Mouse (Mus musculus): ENCODE measurements around the gene Ccdc30. TPM values are rescaled to one million over a fixed set of nuclear protein-coding genes. Genes with fewer than 3 reads are reported as not detected.
"Not testable (repeated sequence)": the region's sequence is repeated elsewhere in the genome, so short reads cannot be mapped to it uniquely, and the experiment has no call there.

Ccdc30 gene
- total RNA-seq, 1 experiment from 2014 or later, result 8.5 TPM

DNA sequence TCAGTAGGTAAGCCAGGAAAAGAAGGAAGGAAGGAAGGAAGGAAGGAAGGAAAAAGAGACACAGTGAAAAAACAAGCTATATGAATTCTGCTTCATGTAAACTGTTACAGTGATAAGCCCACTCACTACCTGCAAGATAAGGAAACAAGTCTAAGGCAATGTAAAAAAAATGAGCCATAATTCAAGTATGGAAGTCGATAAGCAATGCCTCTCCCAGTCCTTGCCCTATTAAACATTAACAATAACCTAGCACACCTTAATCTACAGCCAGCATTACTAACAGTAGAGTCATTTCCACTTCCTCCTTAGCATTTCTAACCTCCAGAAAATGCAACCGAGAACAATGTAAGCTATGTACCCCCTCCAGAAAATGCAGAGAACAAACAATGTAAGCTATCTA lies 130.0 kb downstream of the Ccdc30 start:
- no peak for ATAC-seq (replicated peaks in 1 of 2; ENCODE audit: insufficient read depth in 1 of 2, low FRiP score in 2 of 2, low TSS enrichment in 1 of 2, low read depth in 1 of 2, poor library complexity in 2 of 2, severe bottlenecking in 2 of 2)

DNA sequence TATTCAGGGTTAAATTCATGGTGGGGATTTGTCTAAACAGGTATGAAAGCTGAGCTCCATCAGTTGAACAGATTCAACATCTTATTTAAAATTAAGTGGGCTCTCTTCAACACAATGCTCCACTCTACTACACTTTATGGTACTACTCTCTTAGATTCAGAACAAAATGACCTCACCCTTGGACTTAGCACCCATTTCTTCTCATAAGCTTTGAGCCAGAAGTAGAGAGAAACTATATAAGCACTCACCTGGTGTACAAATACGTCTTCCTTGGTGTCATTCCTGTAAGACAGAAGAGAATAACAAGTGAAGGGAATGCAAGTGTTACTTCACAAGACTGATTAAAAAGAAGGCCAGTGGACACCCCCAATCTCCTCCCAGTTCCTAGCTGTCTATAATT lies 130.5 kb downstream of the Ccdc30 start:
- no peak for ATAC-seq (replicated peaks in 1 of 2; ENCODE audit: insufficient read depth in 1 of 2, low FRiP score in 2 of 2, low TSS enrichment in 1 of 2, low read depth in 1 of 2, poor library complexity in 2 of 2, severe bottlenecking in 2 of 2)

DNA sequence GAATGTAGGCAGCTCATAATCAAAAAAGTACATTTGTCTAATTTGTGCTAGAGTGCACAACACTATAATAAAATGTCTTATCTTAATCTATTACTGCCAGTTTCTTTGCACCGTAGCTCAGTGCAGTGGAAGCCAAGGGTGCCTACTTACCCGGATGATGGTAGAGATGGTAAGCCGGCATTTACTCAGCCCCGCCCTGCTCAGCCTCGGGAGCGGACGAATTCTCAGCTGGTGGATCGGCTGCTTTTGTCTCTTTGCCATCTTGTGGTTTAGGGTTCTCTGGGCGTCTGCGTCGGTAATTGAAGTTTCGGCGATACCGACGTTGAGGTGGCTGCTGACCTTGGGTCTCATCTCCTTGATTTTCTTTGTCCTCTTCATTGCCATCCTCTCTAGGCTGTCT lies 136.5 kb downstream of the Ccdc30 start:
- not testable (repeated sequence) for ATAC-seq (replicated peaks in 1 of 2; ENCODE audit: insufficient read depth in 1 of 2, low FRiP score in 2 of 2, low TSS enrichment in 1 of 2, low read depth in 1 of 2, poor library complexity in 2 of 2, severe bottlenecking in 2 of 2)

DNA sequence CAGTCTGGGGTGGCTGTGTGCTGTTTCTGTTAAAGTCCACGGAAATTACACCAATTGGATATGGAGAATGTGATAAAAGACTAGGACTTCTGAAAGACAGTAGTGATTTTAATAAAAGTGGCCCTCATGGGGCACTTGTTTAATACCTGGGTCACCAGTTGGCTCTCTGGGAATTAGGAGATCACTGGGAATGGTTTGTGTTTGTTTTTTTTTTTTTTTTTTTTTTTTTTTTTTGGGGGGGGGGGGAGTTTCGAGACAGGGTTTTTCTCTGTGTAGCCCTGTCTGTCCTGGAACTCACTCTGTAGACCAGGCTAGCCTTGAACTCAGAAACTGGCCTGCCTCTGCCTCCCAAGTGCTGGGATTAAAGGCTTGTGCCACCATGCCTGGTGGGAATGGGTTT lies 139.6 kb downstream of the Ccdc30 start:
- ATAC-seq (replicated peaks in 1 of 2; ENCODE audit: insufficient read depth in 1 of 2, low FRiP score in 2 of 2, low TSS enrichment in 1 of 2, low read depth in 1 of 2, poor library complexity in 2 of 2, severe bottlenecking in 2 of 2), result no peak

DNA sequence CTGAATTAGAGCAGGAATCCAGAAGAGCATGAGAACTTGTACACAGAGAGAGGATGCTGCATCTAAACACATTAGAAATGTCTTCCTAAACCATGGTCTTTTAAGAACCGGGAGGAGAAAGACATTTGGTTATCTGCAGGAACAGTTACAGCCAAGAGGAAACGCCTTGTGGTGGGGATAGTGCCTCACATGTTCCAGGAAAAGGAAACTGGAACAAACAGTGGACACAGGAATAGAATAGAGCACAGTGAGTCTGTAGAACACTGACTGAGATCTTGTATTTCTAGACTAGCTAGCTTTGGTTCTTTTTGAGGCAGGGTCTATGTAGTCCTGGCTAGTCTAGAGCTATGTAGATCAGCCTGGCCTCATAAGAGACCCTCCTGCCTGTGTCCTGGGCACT lies 140.1 kb downstream of the Ccdc30 start:
- ATAC-seq (replicated peaks in 1 of 2; ENCODE audit: insufficient read depth in 1 of 2, low FRiP score in 2 of 2, low TSS enrichment in 1 of 2, low read depth in 1 of 2, poor library complexity in 2 of 2, severe bottlenecking in 2 of 2), result no peak

DNA sequence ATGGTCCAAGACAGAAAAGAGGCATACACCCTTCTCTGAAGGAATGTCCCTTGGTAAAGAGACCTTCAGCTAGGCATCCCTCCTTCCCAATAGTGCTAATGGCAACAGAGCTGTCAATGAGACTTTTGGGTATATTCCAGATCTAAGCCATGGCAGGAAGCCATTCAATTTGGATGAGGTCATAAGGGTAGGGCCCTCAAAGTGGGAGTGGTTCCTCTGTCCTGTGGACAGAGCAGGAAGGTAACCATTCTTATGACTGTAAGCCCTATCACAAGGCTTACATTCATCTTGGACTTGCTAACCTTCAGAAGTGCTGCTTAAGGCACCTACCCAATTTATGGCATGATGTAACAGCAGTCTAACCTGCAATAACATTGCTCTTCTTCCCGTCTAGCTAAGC lies 140.7 kb downstream of the Ccdc30 start:
- ATAC-seq (replicated peaks in 1 of 2; ENCODE audit: insufficient read depth in 1 of 2, low FRiP score in 2 of 2, low TSS enrichment in 1 of 2, low read depth in 1 of 2, poor library complexity in 2 of 2, severe bottlenecking in 2 of 2), result no peak

Other genes starting within 250 kb of the Ccdc30 start
- 3.4 and 7.7 TPM in 2 replicates for gene Zfp691, start 241.3 kb downstream of the Ccdc30 start, total RNA-seq (2017)
- gene Ermap, start 225.5 kb downstream of the Ccdc30 start, total RNA-seq (2017), result 4.3 and 38.1 TPM in 2 replicates
- gene Svbp, start 220.2 kb downstream of the Ccdc30 start, total RNA-seq (2017), result 219 and 373 TPM in 2 replicates
- gene Tmem269, start 197.3 kb downstream of the Ccdc30 start, total RNA-seq (2017), result 0.69 and 0.94 TPM in 2 replicates
- gene AU022252, start 182.8 kb downstream of the Ccdc30 start, total RNA-seq (2017), result 6.4 and 11.9 TPM in 2 replicates
- 5.1 and 6.4 TPM in 2 replicates for gene P3h1, start 182.6 kb downstream of the Ccdc30 start, total RNA-seq (2017)
- gene Cldn19, start 160.1 kb downstream of the Ccdc30 start, total RNA-seq (2017), result not detected in 2 replicates
- 798 and 983 TPM in 2 replicates for gene Ybx1, start 120.9 kb downstream of the Ccdc30 start, total RNA-seq (2017)
- gene Ppih, start 95.0 kb downstream of the Ccdc30 start, total RNA-seq (2017), result 75.5 and 80.9 TPM in 2 replicates
- gene Ppcs, start 6.9 kb upstream of the Ccdc30 start, total RNA-seq (2017), result 11.7 and 11.9 TPM in 2 replicates
- 0.35 and 1.4 TPM in 2 replicates for gene Zmynd12, start 7.3 kb upstream of the Ccdc30 start, total RNA-seq (2017)
- not detected in 2 replicates for gene Rimkla, start 77.1 kb upstream of the Ccdc30 start, total RNA-seq (2017)
- 31.3 and 45.0 TPM in 2 replicates for gene Foxj3, start 121.5 kb upstream of the Ccdc30 start, total RNA-seq (2017)
- 2.9 and 9.8 TPM in 2 replicates for gene Frg2f1, start 124.0 kb upstream of the Ccdc30 start, total RNA-seq (2017)
- gene Guca2a, start 222.2 kb upstream of the Ccdc30 start, total RNA-seq (2017), result not detected in 2 replicates
- not detected in 2 replicates for gene Guca2b, start 243.4 kb upstream of the Ccdc30 start, total RNA-seq (2017)